In the genomic region with DNA sequence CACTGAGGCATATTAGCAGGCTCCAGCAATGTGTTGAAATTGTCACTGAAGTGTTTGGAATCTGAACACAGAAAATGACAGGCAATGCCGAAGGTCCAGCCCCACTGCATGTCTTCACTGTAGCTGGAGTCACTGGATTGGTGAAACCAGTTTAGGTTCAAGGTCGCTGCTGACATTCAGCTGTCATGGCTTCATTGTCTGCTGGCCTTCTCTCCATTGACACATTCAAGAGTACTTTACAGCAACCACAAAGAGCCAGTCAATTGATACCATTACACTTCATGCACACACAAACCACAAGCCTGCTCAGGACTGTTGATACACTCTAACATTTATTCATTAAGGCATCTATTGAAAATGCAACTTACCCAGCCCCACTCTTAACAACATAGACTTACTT, we compare ENCODE assay signal across 13 mouse cellular contexts.
A peak's percentile ranks its signal among the peaks of the same experiment; 100 is the strongest.
DNase-seq lines count a peak whose midpoint lies in the region; ATAC-seq and TF ChIP-seq lines count a peak whose summit lies in the region.
"Had no signal": no experiment of that assay in that cellular context is flagged by ENCODE, and none has a peak within 500 bp of the region (broad histone marks: within the 10 kb centered on the region; RNA-seq: fewer than 3 reads in every experiment).

No protein-coding gene starts in this region.

- no peak overlapping the region for H3K4me2 ChIP-seq in midbrain, embryonic 15.5 days
- no peak overlapping the region for H3K4me2 ChIP-seq in kidney, embryonic 15.5 days
- H3K4me2 ChIP-seq: liver, embryonic 12.5 days had no signal

- peak; percentile 2 for DNase-seq in ES-E14 (ENCODE audit: low read depth, low spot score)
- DNase-seq in embryonic facial prominence, embryonic 10.5 days (ENCODE audit: low spot score): peak; percentile 18
- peak; percentile 42 for DNase-seq in hindbrain, embryonic 10.5 days (ENCODE audit: low spot score)
- DNase-seq in frontal cortex, postnatal 36 days (ENCODE audit: low spot score in 2 of 2): no peak
- DNase-seq: heart, adult 2 months; heart, postnatal 4 days; lung, postnatal 36 days had no signal

- 62% methylated on average over 2 of the region's 2 CpGs for WGBS in embryonic facial prominence, embryonic 10.5 days
- WGBS in hindbrain, embryonic 10.5 days: 45% methylated on average over 2 of the region's 2 CpGs
- 40% methylated on average over 2 of the region's 2 CpGs for WGBS in midbrain, embryonic 15.5 days
- 84% methylated on average over 2 of the region's 2 CpGs for WGBS in kidney, embryonic 15.5 days

- no peaks in the 10 kb centered on the region for H3K27me3 ChIP-seq in embryonic facial prominence, embryonic 10.5 days (replicated peaks; ENCODE audit: low read depth, poor library complexity, severe bottlenecking)
- H3K27me3 ChIP-seq in hindbrain, embryonic 10.5 days (ENCODE audit: insufficient read depth, poor library complexity, severe bottlenecking): no peaks in the 10 kb centered on the region
- H3K27me3 ChIP-seq in midbrain, embryonic 15.5 days (replicated peaks): no peaks in the 10 kb centered on the region
- no peaks in the 10 kb centered on the region for H3K27me3 ChIP-seq in kidney, embryonic 15.5 days
- H3K27me3 ChIP-seq: liver, embryonic 12.5 days had no signal

- H3K4me1 ChIP-seq in ES-E14 (ENCODE audit: control insufficient read depth in 2 of 2, insufficient read depth in 2 of 2, low read length in 2 of 2, poor library complexity in 1 of 2): no peaks in the 10 kb centered on the region
- H3K4me1 ChIP-seq in embryonic facial prominence, embryonic 10.5 days: no peaks in the 10 kb centered on the region
- H3K4me1 ChIP-seq in hindbrain, embryonic 10.5 days (replicated peaks): peaks cover 39% of the 10 kb centered on the region
- peaks cover 12% of the 10 kb centered on the region for H3K4me1 ChIP-seq in midbrain, embryonic 15.5 days
- H3K4me1 ChIP-seq in kidney, embryonic 15.5 days: no peaks in the 10 kb centered on the region
- H3K4me1 ChIP-seq: liver, embryonic 12.5 days had no signal

- H3K9me3 ChIP-seq in ES-E14 (ENCODE audit: control insufficient read depth, insufficient read depth, low read depth, low read length): no peaks in the 10 kb centered on the region
- H3K9me3 ChIP-seq in embryonic facial prominence, embryonic 10.5 days: no peaks in the 10 kb centered on the region
- no peaks in the 10 kb centered on the region for H3K9me3 ChIP-seq in hindbrain, embryonic 10.5 days
- H3K9me3 ChIP-seq in midbrain, embryonic 15.5 days: no peaks in the 10 kb centered on the region
- H3K9me3 ChIP-seq in kidney, embryonic 15.5 days (replicated peaks): no peaks in the 10 kb centered on the region
- H3K9me3 ChIP-seq: liver, embryonic 12.5 days had no signal

- in situ Hi-C loops in ES-E14 (cut with MboI; ENCODE audit: low sequenced_read_pairs in 2 of 2, unreplicated experiment in 2 of 2): no loop called here

- H3K4me3 ChIP-seq in ES-E14 (ENCODE audit: insufficient read depth in 1 of 2, low read depth in 1 of 2, low read length in 2 of 2, poor library complexity in 1 of 2, severe bottlenecking in 1 of 2): no peak overlapping the region
- no peak overlapping the region for H3K4me3 ChIP-seq in embryonic facial prominence, embryonic 10.5 days
- H3K4me3 ChIP-seq in hindbrain, embryonic 10.5 days: no peak overlapping the region
- no peak overlapping the region for H3K4me3 ChIP-seq in midbrain, embryonic 15.5 days
- no peak overlapping the region for H3K4me3 ChIP-seq in kidney, embryonic 15.5 days (replicated peaks)
- H3K4me3 ChIP-seq: heart, adult 2 months; liver, embryonic 12.5 days had no signal

- H3K36me3 ChIP-seq in ES-E14 (ENCODE audit: control insufficient read depth, insufficient read depth, low read length, poor library complexity, severe bottlenecking): no peaks in the 10 kb centered on the region
- no peaks in the 10 kb centered on the region for H3K36me3 ChIP-seq in embryonic facial prominence, embryonic 10.5 days (replicated peaks)
- H3K36me3 ChIP-seq in hindbrain, embryonic 10.5 days: no peaks in the 10 kb centered on the region
- no peaks in the 10 kb centered on the region for H3K36me3 ChIP-seq in midbrain, embryonic 15.5 days (replicated peaks)
- no peaks in the 10 kb centered on the region for H3K36me3 ChIP-seq in kidney, embryonic 15.5 days
- H3K36me3 ChIP-seq: liver, embryonic 12.5 days had no signal

- no peak overlapping the region for H3K9ac ChIP-seq in ES-E14 (ENCODE audit: insufficient read depth, low read depth, low read length, poor library complexity, severe bottlenecking)
- H3K9ac ChIP-seq in midbrain, embryonic 15.5 days: no peak overlapping the region
- no peak overlapping the region for H3K9ac ChIP-seq in kidney, embryonic 15.5 days
- H3K9ac ChIP-seq: liver, embryonic 12.5 days had no signal

- H3K27ac ChIP-seq in ES-E14 (ENCODE audit: insufficient read depth, low read depth, low read length, poor library complexity, severe bottlenecking): no peak overlapping the region
- no peak overlapping the region for H3K27ac ChIP-seq in embryonic facial prominence, embryonic 10.5 days (replicated peaks)
- 0 out of 2 replicates have a peak overlapping the region, but pooled peaks have one; percentile 66 for H3K27ac ChIP-seq in hindbrain, embryonic 10.5 days
- peak overlapping the region; percentile 79 for H3K27ac ChIP-seq in midbrain, embryonic 15.5 days
- no peak overlapping the region for H3K27ac ChIP-seq in kidney, embryonic 15.5 days
- H3K27ac ChIP-seq: heart, adult 2 months; kidney, postnatal 0 days; liver, embryonic 12.5 days had no signal

- peak; percentile 54 for ATAC-seq in midbrain, embryonic 15.5 days (replicated peaks)
- ATAC-seq in monocyte, adult 5-6 weeks (replicated peaks; ENCODE audit: insufficient number of reproducible peaks, low FRiP score, low TSS enrichment, poor library complexity, severe bottlenecking): no peak
- no peak for ATAC-seq in kidney, embryonic 15.5 days (replicated peaks; ENCODE audit: low FRiP score)
- ATAC-seq: CD4-positive, CD25-positive, alpha-beta regulatory T cell, adult 4 months; liver, embryonic 12.5 days had no signal

TF ChIP-seq in ES-E14, 5 proteins besides CTCF, POLR2A, EP300 and RAD21:
- TF ChIP-seq ZC3H11A (IDR thresholded peaks at IDR 0.05; ENCODE audit: borderline replicate concordance, low read depth, low read length) (no peak), MAFK (IDR thresholded peaks at IDR 0.05; ENCODE audit: insufficient read depth, low read depth, low read length) (no peak), ZNF384 (IDR thresholded peaks at IDR 0.05; ENCODE audit: low read depth, low read length) (no peak), HCFC1 (IDR thresholded peaks at IDR 0.05; ENCODE audit: borderline replicate concordance, insufficient read depth, low read length) (no peak), CHD2 (IDR thresholded peaks at IDR 0.05; ENCODE audit: low read depth, low read length) (no peak)

Comparison
In these comparisons a context has a peak if more than half of its experiments do, and no peak if none do; other contexts are left out.
1. DNase-seq: peak in ES-E14 (single experiment), embryonic facial prominence, embryonic 10.5 days (single experiment) and hindbrain, embryonic 10.5 days (single experiment); none in frontal cortex, postnatal 36 days (0 of 2).
2. H3K27ac ChIP-seq: peak in hindbrain, embryonic 10.5 days (single experiment) and midbrain, embryonic 15.5 days (single experiment); none in ES-E14 (single experiment), embryonic facial prominence, embryonic 10.5 days (single experiment) and kidney, embryonic 15.5 days (single experiment).